Mouse (Mus musculus): ENCODE data around the gene Dlk2. TPM values are rescaled to one million over a fixed set of nuclear protein-coding genes. Genes with fewer than 3 reads are reported as not detected.

Gene Dlk2
- polyA plus RNA-seq, 2 experiments = 0.02 TPM; not detected in 1

- TF ChIP-seq CTCF (IDR thresholded peaks at IDR 0.05; ENCODE audit: low read depth) = no peak
- no peak for TF ChIP-seq EP300 (IDR thresholded peaks at IDR 0.05; ENCODE audit: low read depth)
- Histone ChIP-seq H3K9me3 (ENCODE audit: control insufficient read depth, low read length) (no peaks in the 10 kb centered on the region; the same call in 1 of the 2 replicates), H3K4me1 (replicated peaks; ENCODE audit: control insufficient read depth in 2 of 2, insufficient read depth in 2 of 2, low read length in 1 of 2) (no peaks in the 10 kb centered on the region), H3K4me2 (ENCODE audit: low read depth) (no peak overlapping the region), H3K4me3 (ENCODE audit: insufficient read depth in 1 of 2, low read depth in 2 of 2, low read length in 2 of 2) (no peak overlapping the region), H3K36me3 (replicated peaks; ENCODE audit: control insufficient read depth, insufficient read depth, low read depth) (no peaks in the 10 kb centered on the region), H3K9ac (replicated peaks) (no peak overlapping the region), H3K27ac (no peak overlapping the region), H3K27me3 (ENCODE audit: control insufficient read depth, insufficient read depth, low read length) (no peaks in the 10 kb centered on the region)
- ATAC-seq (ENCODE audit: insufficient read depth) (no peak), DNase-seq (ENCODE audit: low read depth in 3 of 3, low spot score in 3 of 3) (no peak)
- 67% methylated on average over 8 of the region's 8 CpGs for WGBS (ENCODE audit: insufficient replicate concordance)
These were observed 53.9 kb downstream of the Dlk2 start for GRCm38 (mm10) chr17:46351026-46351700.

Other genes with a start within 250 kb of the Dlk2 start
- gene Mrps18a, start 186.4 kb upstream of the Dlk2 start, polyA plus RNA-seq (2012; rRNA removed) = 22.8 and 29.7 TPM in 2 replicates
- gene Mrps18a, start 186.4 kb upstream of the Dlk2 start, polyA plus RNA-seq (2014; fragmentation: Nextera tagmentation; extraction: Ambion mirVana) = 65.2 and 68.5 TPM in 2 replicates
- gene Rsph9, start 153.2 kb upstream of the Dlk2 start, polyA plus RNA-seq (2012; rRNA removed) = 0.39 and 0.63 TPM in 2 replicates
- gene Rsph9, start 153.2 kb upstream of the Dlk2 start, polyA plus RNA-seq (2014; fragmentation: Nextera tagmentation; extraction: Ambion mirVana) = 0.71 and 0.77 TPM in 2 replicates
- 25.3 and 25.6 TPM in 2 replicates for gene Mad2l1bp, start 143.9 kb upstream of the Dlk2 start, polyA plus RNA-seq (2012; rRNA removed)
- gene Mad2l1bp, start 143.9 kb upstream of the Dlk2 start, polyA plus RNA-seq (2014; fragmentation: Nextera tagmentation; extraction: Ambion mirVana) = 36.0 and 37.2 TPM in 2 replicates
- gene Gtpbp2, start 136.4 kb upstream of the Dlk2 start, polyA plus RNA-seq (2012; rRNA removed) = 81.0 and 98.3 TPM in 2 replicates
- 18.2 and 20.7 TPM in 2 replicates for gene Gtpbp2, start 136.4 kb upstream of the Dlk2 start, polyA plus RNA-seq (2014; fragmentation: Nextera tagmentation; extraction: Ambion mirVana)
- gene Polh, start 94.8 kb upstream of the Dlk2 start, polyA plus RNA-seq (2012; rRNA removed) = 7.7 and 9.7 TPM in 2 replicates
- 7.8 and 9.5 TPM in 2 replicates for gene Polh, start 94.8 kb upstream of the Dlk2 start, polyA plus RNA-seq (2014; fragmentation: Nextera tagmentation; extraction: Ambion mirVana)
- 12.8 and 15.3 TPM in 2 replicates for gene Xpo5, start 94.6 kb upstream of the Dlk2 start, polyA plus RNA-seq (2012; rRNA removed)
- gene Xpo5, start 94.6 kb upstream of the Dlk2 start, polyA plus RNA-seq (2014; fragmentation: Nextera tagmentation; extraction: Ambion mirVana) = 17.9 and 19.1 TPM in 2 replicates
- gene Polr1c, start 49.4 kb upstream of the Dlk2 start, polyA plus RNA-seq (2012; rRNA removed) = 29.7 and 40.8 TPM in 2 replicates
- gene Polr1c, start 49.4 kb upstream of the Dlk2 start, polyA plus RNA-seq (2014; fragmentation: Nextera tagmentation; extraction: Ambion mirVana) = 37.3 and 42.5 TPM in 2 replicates
- 22.4 and 23.2 TPM in 2 replicates for gene Yipf3, start 49.3 kb upstream of the Dlk2 start, polyA plus RNA-seq (2012; rRNA removed)
- gene Yipf3, start 49.3 kb upstream of the Dlk2 start, polyA plus RNA-seq (2014; fragmentation: Nextera tagmentation; extraction: Ambion mirVana) = 38.1 and 42.5 TPM in 2 replicates
- gene Lrrc73, start 43.9 kb upstream of the Dlk2 start, polyA plus RNA-seq (2012; rRNA removed) = 0.11 and 0.17 TPM in 2 replicates
- 0.08 TPM in 1 of 2 replicates, not detected in the other for gene Lrrc73, start 43.9 kb upstream of the Dlk2 start, polyA plus RNA-seq (2014; fragmentation: Nextera tagmentation; extraction: Ambion mirVana)
- 11.0 and 12.0 TPM in 2 replicates for gene Tjap1, start 14.4 kb upstream of the Dlk2 start, polyA plus RNA-seq (2012; rRNA removed)
- 7.7 and 8.5 TPM in 2 replicates for gene Tjap1, start 14.4 kb upstream of the Dlk2 start, polyA plus RNA-seq (2014; fragmentation: Nextera tagmentation; extraction: Ambion mirVana)
- 1.7 TPM in 2 replicates for gene Abcc10, start 30.9 kb downstream of the Dlk2 start, polyA plus RNA-seq (2012; rRNA removed)
- 0.90 and 0.94 TPM in 2 replicates for gene Abcc10, start 30.9 kb downstream of the Dlk2 start, polyA plus RNA-seq (2014; fragmentation: Nextera tagmentation; extraction: Ambion mirVana)
- gene Zfp318, start 86.3 kb downstream of the Dlk2 start, polyA plus RNA-seq (2012; rRNA removed) = 1.1 and 2.1 TPM in 2 replicates
- gene Zfp318, start 86.3 kb downstream of the Dlk2 start, polyA plus RNA-seq (2014; fragmentation: Nextera tagmentation; extraction: Ambion mirVana) = 1.5 and 1.9 TPM in 2 replicates
- gene Crip3, start 131.5 kb downstream of the Dlk2 start, polyA plus RNA-seq (2012; rRNA removed) = 0.05 TPM in 1 of 2 replicates, not detected in the other
- gene Crip3, start 131.5 kb downstream of the Dlk2 start, polyA plus RNA-seq (2014; fragmentation: Nextera tagmentation; extraction: Ambion mirVana) = not detected in 2 replicates
- 0.03 and 0.04 TPM in 2 replicates for gene Slc22a7, start 141.0 kb downstream of the Dlk2 start, polyA plus RNA-seq (2012; rRNA removed)
- gene Slc22a7, start 141.0 kb downstream of the Dlk2 start, polyA plus RNA-seq (2014; fragmentation: Nextera tagmentation; extraction: Ambion mirVana) = 0.09 TPM in 1 of 2 replicates, not detected in the other
- 0.02 and 0.04 TPM in 2 replicates for gene Ttbk1, start 190.3 kb downstream of the Dlk2 start, polyA plus RNA-seq (2012; rRNA removed)
- gene Ttbk1, start 190.3 kb downstream of the Dlk2 start, polyA plus RNA-seq (2014; fragmentation: Nextera tagmentation; extraction: Ambion mirVana) = not detected in 2 replicates
- 12.0 and 14.0 TPM in 2 replicates for gene Dnph1, start 199.3 kb downstream of the Dlk2 start, polyA plus RNA-seq (2012; rRNA removed)
- gene Dnph1, start 199.3 kb downstream of the Dlk2 start, polyA plus RNA-seq (2014; fragmentation: Nextera tagmentation; extraction: Ambion mirVana) = 20.0 and 24.2 TPM in 2 replicates
- 0.59 and 0.92 TPM in 2 replicates for gene Cul9, start 249.0 kb downstream of the Dlk2 start, polyA plus RNA-seq (2012; rRNA removed)
- gene Cul9, start 249.0 kb downstream of the Dlk2 start, polyA plus RNA-seq (2014; fragmentation: Nextera tagmentation; extraction: Ambion mirVana) = 0.34 and 0.46 TPM in 2 replicates